Mouse (Mus musculus) megakaryocyte-erythroid progenitor cell, adult 5 weeks (primary cell): Measurements from ENCODE around the gene Ralgapa2. TPM values are rescaled to one million over a fixed set of nuclear protein-coding genes. Genes with fewer than 3 reads are reported as not detected.

Source experiments
- polyA plus RNA-seq: library from polyadenylated mRNA; stranded (reverse); fragments of >175 nt; gene quantifications from 2 replicates; pipeline ENCODE4 v1.2.3, GENCODE M21; 2012

The Ralgapa2 gene
- polyA plus RNA-seq, result 4.4 and 5.2 TPM in 2 replicates

DNA sequence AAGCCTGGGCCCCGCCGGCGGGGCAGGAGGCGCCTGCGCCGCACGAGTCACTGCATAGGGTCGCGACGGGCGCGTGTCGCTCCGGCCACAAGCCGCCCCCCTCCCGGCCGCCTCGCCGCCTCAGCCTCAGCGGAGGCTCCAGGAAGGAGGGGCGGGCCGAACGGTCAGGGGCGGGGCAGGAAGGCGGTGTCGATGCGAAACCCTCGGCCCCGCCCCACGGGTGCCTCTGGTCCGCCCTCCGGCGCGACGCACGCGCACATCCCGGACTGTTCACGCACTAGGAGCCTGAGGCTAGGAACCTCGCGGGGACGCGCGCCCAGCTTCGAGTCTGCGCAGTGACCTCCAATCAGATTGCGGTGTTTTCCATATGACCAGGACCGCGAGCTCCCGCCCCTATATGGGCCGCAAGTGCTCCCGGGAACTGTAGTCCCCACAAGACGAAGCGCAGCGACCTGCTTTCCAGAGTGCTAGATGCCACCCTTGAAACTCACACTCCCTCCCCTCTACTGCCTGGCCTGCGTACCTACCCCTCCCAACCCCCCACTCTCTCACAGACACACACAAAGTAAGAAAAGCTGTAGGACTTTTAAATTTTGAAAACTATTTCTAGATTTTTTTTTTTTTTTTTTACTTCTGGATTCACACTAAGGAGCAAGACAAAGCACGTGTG is at the start of gene Ralgapa2:
Ralgapa2 (minus strand) TSS at position 434 of the 670 bp plus-strand sequence.

GRCm38 (mm10) chr2:146221076-146221928 is 290.8 kb downstream of the Ralgapa2 start, which contains the start of gene Insm1:
Insm1 (plus strand) TSS chr2:146221921.

